13 mouse cellular contexts compared by ENCODE assay signal in the genomic region with DNA sequence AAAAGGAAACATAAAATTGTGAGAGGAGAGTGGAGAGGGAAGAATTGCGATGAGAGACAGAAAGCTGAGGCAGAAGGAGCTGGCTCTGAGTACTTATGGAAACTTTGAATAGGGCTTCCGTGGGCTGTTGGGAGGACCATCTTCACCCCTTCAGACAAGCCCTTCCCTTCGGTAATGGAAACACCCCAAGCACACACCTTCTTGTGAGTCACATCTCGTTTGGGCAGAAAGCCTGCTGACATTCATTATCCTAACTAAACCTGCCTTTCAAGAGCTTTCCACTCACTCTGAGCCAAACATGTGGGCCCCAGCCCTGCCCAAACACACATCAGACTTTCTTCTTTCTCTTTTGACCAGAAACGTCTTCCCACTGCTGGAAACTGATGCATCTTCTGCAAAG.
"Had no signal": no experiment of that assay in that cellular context is flagged by ENCODE, and none has a peak within 500 bp of the region (broad histone marks: within the 10 kb centered on the region; RNA-seq: fewer than 3 reads in every experiment).

No protein-coding gene starts in this region.

- DNase-seq: kidney, postnatal 10 days; layer of hippocampus, adult 9-11 months; lung, adult 18-20 months; retina, postnatal 1 day; right cerebral cortex, postnatal 4 days; spleen, adult 18-20 months; thymus, postnatal 4 days had no signal

- H3K9me3 ChIP-seq: limb, embryonic 13.5 days; midbrain, embryonic 12.5 days; neural tube, embryonic 13.5 days; stomach, embryonic 15.5 days had no signal

- H3K4me3 ChIP-seq: limb, embryonic 13.5 days; midbrain, embryonic 12.5 days; neural tube, embryonic 13.5 days; stomach, embryonic 15.5 days had no signal

- H3K9ac ChIP-seq: limb, embryonic 13.5 days; liver, embryonic 14.5 days; midbrain, embryonic 12.5 days; neural tube, embryonic 13.5 days; stomach, embryonic 15.5 days had no signal

- H3K4me2 ChIP-seq: limb, embryonic 13.5 days; midbrain, embryonic 12.5 days; stomach, embryonic 15.5 days had no signal

- H3K27ac ChIP-seq: limb, embryonic 13.5 days; liver, embryonic 14.5 days; midbrain, embryonic 12.5 days; stomach, embryonic 15.5 days had no signal

- H3K4me1 ChIP-seq: midbrain, embryonic 12.5 days; stomach, embryonic 15.5 days had no signal

- H3K36me3 ChIP-seq: limb, embryonic 13.5 days; midbrain, embryonic 12.5 days; neural tube, embryonic 13.5 days; stomach, embryonic 15.5 days had no signal

- ATAC-seq: midbrain, embryonic 16.5 days had no signal
